Mouse (Mus musculus) midbrain, embryonic 16.5 days (tissue): ENCODE results near the gene Fry. TPM values are rescaled to one million over a fixed set of nuclear protein-coding genes. Genes with fewer than 3 reads are reported as not detected.

ENCODE experiments used
- ATAC-seq: fragments of 200-750 bp; cut with Nextera tagmentation; 2 replicates; pipeline ENCODE4 v1.8.0; 2017; ENCODE audit warnings: moderate TSS enrichment
- H3K27ac ChIP-seq: fragments of 300-500 bp; sonication (generic); 2 replicates; pipeline ENCODE4 v1.5.1; 2014; ENCODE audit warnings: mild to moderate bottlenecking, low read length, mixed read lengths
- H3K27me3 ChIP-seq: fragments of 300-500 bp; sonication (generic); 2 replicates; pipeline ENCODE4 v1.6.1; 2014; ENCODE audit warnings: low read depth, low read length, mixed read lengths; ENCODE audit not compliant: control insufficient read depth, insufficient read depth
- H3K36me3 ChIP-seq: fragments of 300-500 bp; sonication (generic); 2 replicates; pipeline ENCODE4 v1.6.1; 2014; ENCODE audit warnings: mild to moderate bottlenecking, low read length, moderate library complexity, mixed read lengths; ENCODE audit not compliant: control insufficient read depth, insufficient read depth
- H3K4me1 ChIP-seq: fragments of 300-500 bp; sonication (generic); 2 replicates; pipeline ENCODE4 v1.6.1; 2014; ENCODE audit warnings: mild to moderate bottlenecking, low read length, mixed read lengths; ENCODE audit not compliant: control insufficient read depth, insufficient read depth
- H3K4me2 ChIP-seq: fragments of 300-500 bp; sonication (generic); 2 replicates; pipeline ENCODE4 v1.6.1; 2014; ENCODE audit warnings: mild to moderate bottlenecking, low read length, mixed read lengths
- H3K4me3 ChIP-seq: fragments of 300-500 bp; sonication (generic); 2 replicates; pipeline ENCODE4 v1.5.1; 2014; ENCODE audit warnings: low read depth, mild to moderate bottlenecking, low read length, moderate library complexity, mixed read lengths
- H3K9ac ChIP-seq: fragments of 300-500 bp; sonication (generic); 2 replicates; pipeline ENCODE4 v1.6.1; 2014; ENCODE audit warnings: low read depth, low read length, mixed read lengths
- H3K9me3 ChIP-seq: fragments of 300-500 bp; sonication (generic); replicated peaks from 2 replicates; pipeline ENCODE4 v1.6.1; 2014; ENCODE audit warnings: mild to moderate bottlenecking, low read length, mixed read lengths; ENCODE audit not compliant: control insufficient read depth, poor library complexity, severe bottlenecking
- WGBS: fragments of 180-500 bp; shearing (Covaris S2); extraction: QIAGEN DNeasy Blood & Tissue Kit; methylation state at CpG from one replicate; pipeline ENCODE4 v1.1.7; 2014; 5-methylcytosine and 5-hydroxymethylcytosine counted together
- polyA plus RNA-seq: library from polyadenylated mRNA; unstranded; fragments of >200 nt; fragmentation: Nextera tagmentation; extraction: Ambion mirVana; gene quantifications from 2 replicates; pipeline ENCODE4 v1.2.1, GENCODE M21; 2015

Gene Fry
- polyA plus RNA-seq, 1 experiment from 2014 or later = 64.1 TPM

DNA sequence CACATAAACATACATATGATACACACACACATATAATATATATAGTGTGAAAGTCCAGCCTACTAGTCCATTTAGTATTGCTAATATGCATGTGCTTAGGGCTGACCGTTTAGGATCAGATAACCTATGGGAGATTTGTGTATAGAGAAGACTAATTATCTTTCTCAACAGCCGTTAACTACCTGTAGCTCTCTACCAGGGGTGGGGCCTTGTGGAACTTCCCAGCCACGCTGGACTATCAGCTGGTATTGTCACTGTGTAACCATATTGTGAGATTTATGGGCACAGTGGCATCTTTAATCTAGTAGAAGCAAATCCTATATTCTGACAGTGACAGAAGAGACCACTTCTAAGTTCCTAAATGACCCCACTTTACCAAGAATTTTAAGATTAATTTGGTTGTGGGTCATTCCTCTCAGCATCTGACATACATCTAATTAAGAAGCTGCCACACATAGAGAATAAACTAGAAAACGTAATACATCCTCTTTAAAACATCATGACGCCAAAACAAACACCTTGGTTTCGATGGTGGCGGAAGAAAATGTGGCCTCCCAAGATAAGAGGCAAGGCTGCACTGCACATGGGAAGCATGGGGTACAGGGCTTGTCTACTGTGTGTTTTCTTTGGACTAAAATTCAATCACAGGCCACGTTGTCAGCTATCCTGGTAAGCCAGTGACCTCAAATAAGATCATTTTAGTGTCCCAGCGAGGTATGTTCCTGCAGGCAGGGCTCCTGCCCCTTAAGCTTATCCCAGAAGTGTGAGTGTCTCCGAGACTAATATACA lies 271.3 kb downstream of the Fry start:
- ATAC-seq = no peak
- H3K27ac ChIP-seq = no peak overlapping the region
- H3K9me3 ChIP-seq = peaks cover 6% of the 10 kb centered on the region; the same call in 1 of the 2 replicates
- peaks cover 51% of the 10 kb centered on the region for H3K36me3 ChIP-seq
- 89% methylated on average over 10 of the region's 10 CpGs for WGBS
- H3K4me1 ChIP-seq = no peaks in the 10 kb centered on the region
- H3K27me3 ChIP-seq = no peaks in the 10 kb centered on the region
- H3K4me3 ChIP-seq = no peak overlapping the region
- no peak overlapping the region for H3K9ac ChIP-seq
- no peak overlapping the region for H3K4me2 ChIP-seq

DNA sequence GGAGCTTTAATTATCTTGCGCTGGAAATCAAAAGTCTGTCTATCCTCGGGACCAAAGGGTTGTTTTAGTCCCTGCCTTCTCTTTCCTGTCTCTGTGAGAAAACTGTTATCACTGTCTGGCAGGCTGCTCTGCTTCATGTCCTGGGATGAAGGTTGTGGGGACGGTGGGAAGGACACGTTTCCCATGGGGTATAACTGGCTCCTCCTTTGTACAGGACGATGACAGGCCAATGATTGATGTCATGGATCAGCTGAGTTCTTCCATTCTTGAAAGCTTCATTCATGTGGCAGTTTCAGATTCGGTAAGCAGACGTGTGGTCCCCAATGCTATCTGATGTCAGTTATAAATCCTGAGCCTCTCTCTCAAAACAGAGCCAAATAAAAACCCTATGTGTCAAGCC lies 272.0 kb downstream of the Fry start:
- peaks cover 6% of the 10 kb centered on the region; the same call in 1 of the 2 replicates for H3K9me3 ChIP-seq
- H3K27me3 ChIP-seq = no peaks in the 10 kb centered on the region
- no peaks in the 10 kb centered on the region for H3K4me1 ChIP-seq
- WGBS = 76% methylated on average over 7 of the region's 7 CpGs
- no peak for ATAC-seq
- no peak overlapping the region for H3K4me3 ChIP-seq
- H3K36me3 ChIP-seq = peaks cover 52% of the 10 kb centered on the region
- no peak overlapping the region for H3K4me2 ChIP-seq
- no peak overlapping the region for H3K27ac ChIP-seq
- H3K9ac ChIP-seq = no peak overlapping the region

DNA sequence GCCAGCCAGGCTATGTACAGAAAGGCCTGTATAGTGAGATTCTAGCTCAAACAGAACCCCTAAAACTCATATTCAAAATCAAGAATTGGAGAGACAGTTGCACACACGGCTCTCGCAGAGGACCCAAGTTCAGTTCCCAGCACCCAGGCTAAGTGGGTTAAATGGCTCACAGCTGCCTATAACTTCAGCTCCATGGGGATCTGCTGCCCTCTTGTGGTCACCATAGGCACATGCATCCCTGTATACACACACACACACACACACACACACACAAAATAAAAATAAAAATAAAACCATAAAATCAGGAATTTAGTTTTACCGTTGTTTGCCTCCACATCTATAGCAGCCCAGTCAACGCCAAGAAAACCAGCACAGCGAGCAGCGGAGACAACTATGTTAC lies 276.2 kb downstream of the Fry start:
- H3K9ac ChIP-seq = no peak overlapping the region
- H3K4me1 ChIP-seq = no peaks in the 10 kb centered on the region
- H3K27ac ChIP-seq = no peak overlapping the region
- ATAC-seq = no peak
- H3K4me3 ChIP-seq = no peak overlapping the region
- H3K36me3 ChIP-seq = peaks cover 50% of the 10 kb centered on the region
- peaks cover 6% of the 10 kb centered on the region; the same call in 1 of the 2 replicates for H3K9me3 ChIP-seq
- H3K27me3 ChIP-seq = no peaks in the 10 kb centered on the region
- no peak overlapping the region for H3K4me2 ChIP-seq
- WGBS = 97% methylated on average over 6 of the region's 6 CpGs

DNA sequence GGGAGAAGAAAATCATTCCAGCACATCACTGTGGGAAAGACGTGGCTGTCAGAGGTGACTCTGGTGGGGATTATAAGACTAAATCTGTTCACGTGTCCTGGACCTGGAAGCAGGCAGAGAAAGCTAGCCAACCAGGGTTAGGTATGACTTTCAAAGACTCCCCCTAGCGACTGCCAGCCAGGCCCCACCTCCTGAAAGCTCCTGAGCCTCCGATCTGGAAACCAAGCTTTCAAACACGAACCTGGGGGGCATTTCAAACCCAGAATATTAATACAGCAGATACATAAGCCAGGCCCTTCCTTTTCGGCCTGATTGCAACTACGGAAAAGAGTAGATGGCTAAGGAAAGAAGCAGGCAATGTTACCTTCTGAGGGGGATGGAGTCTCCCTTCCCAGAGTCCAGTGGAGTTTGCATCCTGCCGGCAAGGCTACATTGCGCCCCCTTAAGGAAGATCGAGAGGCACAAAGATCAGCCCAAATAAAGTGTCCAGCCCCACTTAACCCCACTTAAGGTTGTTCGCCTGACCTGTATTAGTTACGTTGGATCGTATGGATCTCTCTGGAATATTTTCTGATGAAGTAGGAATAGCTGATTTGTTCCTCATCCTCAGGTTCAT lies 284.5 kb downstream of the Fry start:
- 26% methylated on average over 13 of the region's 13 CpGs for WGBS
- Histone ChIP-seq H3K36me3 (peaks cover 65% of the 10 kb centered on the region), H3K4me3 (no peak overlapping the region), H3K27ac (no peak overlapping the region), H3K9me3 (no peaks in the 10 kb centered on the region; the same call in 1 of the 2 replicates), H3K4me1 (no peaks in the 10 kb centered on the region), H3K27me3 (no peaks in the 10 kb centered on the region), H3K4me2 (no peak overlapping the region), H3K9ac (no peak overlapping the region)
- no peak for ATAC-seq

DNA sequence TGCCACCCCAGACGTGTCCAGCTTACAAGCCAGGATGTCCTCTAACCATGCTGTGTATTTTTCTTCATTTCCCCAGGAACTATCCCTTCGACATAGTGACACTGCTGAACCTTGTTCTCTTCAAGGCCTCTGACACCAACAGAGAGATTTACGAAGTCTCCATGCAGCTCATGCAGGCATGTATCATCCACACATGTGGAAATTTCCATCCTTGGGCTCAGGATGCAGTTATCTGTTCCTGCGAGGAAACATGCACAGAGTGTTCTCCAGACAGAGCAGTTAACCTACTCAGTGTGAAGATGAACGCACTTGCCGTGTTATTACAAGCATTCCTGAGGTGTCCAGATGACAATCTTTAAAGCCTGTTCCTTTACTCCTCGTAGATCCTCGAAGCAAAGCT lies 286.4 kb downstream of the Fry start:
- no peak overlapping the region for H3K27ac ChIP-seq
- peaks cover 50% of the 10 kb centered on the region for H3K36me3 ChIP-seq
- no peaks in the 10 kb centered on the region for H3K27me3 ChIP-seq
- ATAC-seq = no peak
- H3K4me2 ChIP-seq = no peak overlapping the region
- H3K9ac ChIP-seq = no peak overlapping the region
- no peaks in the 10 kb centered on the region for H3K4me1 ChIP-seq
- no peaks in the 10 kb centered on the region; the same call in 1 of the 2 replicates for H3K9me3 ChIP-seq
- WGBS = 80% methylated on average over 8 of the region's 8 CpGs
- no peak overlapping the region for H3K4me3 ChIP-seq

DNA sequence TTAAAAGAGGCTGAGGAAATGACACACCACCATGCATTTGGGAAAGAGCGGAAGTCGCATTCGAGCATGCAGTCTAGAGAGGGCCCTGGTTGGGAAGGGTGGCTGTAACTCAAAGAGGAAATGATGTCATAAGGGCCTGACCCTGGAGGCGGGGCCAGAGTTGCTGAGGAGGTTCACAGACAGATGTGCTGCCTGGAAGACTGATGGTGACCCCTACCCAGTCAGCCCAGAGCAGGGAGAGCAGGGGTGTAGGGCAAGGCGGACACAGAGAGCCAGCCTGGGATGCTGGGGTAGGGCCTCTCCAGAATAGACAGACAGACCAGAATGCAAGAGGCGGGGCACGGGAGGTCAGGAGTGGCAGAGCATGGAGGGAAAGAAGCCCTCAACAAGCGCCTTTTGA lies 290.5 kb downstream of the Fry start:
- H3K9ac ChIP-seq = no peak overlapping the region
- no peak overlapping the region for H3K4me2 ChIP-seq
- H3K4me3 ChIP-seq = no peak overlapping the region
- no peaks in the 10 kb centered on the region for H3K4me1 ChIP-seq
- WGBS = 83% methylated on average over 8 of the region's 8 CpGs
- no peaks in the 10 kb centered on the region for H3K27me3 ChIP-seq
- no peak overlapping the region for H3K27ac ChIP-seq
- peaks cover 34% of the 10 kb centered on the region for H3K36me3 ChIP-seq
- no peaks in the 10 kb centered on the region for H3K9me3 ChIP-seq
- no peak for ATAC-seq

DNA sequence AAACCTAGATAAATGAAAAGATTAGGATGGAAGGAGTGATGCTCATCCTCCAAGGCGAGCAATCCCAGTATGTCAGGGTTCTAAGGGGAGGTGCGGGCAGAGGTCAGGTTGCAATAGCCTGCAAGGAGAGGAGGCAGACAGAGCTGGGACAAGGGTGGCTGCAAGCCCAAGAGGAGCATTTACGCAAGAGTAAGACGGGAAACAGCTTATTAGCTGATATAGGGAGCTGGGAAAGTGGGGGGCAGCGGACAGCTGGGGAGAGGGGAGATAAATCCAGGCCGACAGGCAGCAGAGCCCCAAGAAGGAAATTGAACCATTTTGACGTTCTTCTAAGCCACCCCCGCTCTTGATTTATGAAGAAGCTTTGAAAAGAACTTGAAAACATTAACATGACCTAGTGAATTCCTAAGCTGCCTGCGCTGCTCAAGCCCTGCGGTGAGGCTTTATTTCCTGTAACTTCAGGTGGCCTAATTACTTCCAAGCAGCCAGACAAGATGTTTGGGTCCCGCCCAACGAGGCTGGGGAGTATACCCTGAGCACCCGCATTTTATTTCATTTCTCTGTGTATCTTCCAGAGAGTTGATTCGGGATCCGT lies 291.1 kb downstream of the Fry start:
- Histone ChIP-seq H3K36me3 (peaks cover 36% of the 10 kb centered on the region), H3K9ac (no peak overlapping the region), H3K9me3 (peaks cover 3% of the 10 kb centered on the region; the same call in 1 of the 2 replicates), H3K27me3 (no peaks in the 10 kb centered on the region), H3K27ac (no peak overlapping the region), H3K4me1 (no peaks in the 10 kb centered on the region), H3K4me2 (no peak overlapping the region), H3K4me3 (no peak overlapping the region)
- ATAC-seq = no peak
- WGBS = 76% methylated on average over 15 of the region's 15 CpGs

DNA sequence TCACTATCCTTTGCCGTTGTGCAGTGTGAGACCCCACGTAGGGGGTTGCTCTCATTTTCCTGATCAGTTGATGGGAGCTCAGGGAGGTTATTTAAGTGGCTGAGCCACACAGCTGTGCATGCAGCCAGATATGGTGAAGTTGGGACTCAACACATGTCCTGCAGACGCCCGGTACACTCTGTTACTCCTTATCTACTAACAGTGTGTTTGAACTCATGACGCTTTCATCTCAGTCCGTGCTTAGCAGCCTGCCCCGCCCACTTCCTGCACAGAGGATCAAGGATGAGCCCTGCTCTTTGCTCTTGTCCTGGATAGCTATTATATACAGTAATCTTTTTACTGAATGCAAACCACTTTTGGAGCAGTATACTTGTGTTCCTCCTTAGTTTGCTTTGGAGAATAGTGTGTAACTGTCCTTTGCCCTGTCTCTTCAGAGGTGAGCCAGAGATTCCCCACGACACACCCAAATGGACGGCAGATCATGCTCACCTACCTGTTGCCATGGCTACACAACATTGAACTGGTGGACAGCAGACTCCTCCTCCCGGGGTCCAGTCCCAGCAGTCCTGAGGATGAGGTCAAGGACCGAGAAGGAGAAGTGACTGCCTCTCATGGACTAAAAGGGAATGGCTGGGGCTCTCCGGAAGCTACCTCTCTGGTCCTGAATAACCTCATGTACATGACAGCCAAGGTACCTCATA lies 294.5 kb downstream of the Fry start:
- Histone ChIP-seq H3K4me2 (no peak overlapping the region), H3K9me3 (peaks cover 6% of the 10 kb centered on the region; the same call in 1 of the 2 replicates), H3K4me1 (no peaks in the 10 kb centered on the region), H3K36me3 (peaks cover 44% of the 10 kb centered on the region), H3K27me3 (no peaks in the 10 kb centered on the region), H3K4me3 (no peak overlapping the region), H3K27ac (no peak overlapping the region), H3K9ac (no peak overlapping the region)
- no peak for ATAC-seq
- 80% methylated on average over 12 of the region's 12 CpGs for WGBS
